Mouse (Mus musculus) MEL (cell line): ENCODE results near the gene Hist4h4.

ENCODE experiments used
- CHD2 ChIP-seq: IDR thresholded peaks from 2 replicates; pipeline ENCODE4 v1.6.1; 2011; ENCODE audit warnings: low read length, improper control_type of control experiment
- HCFC1 ChIP-seq: IDR thresholded peaks from 2 replicates; pipeline ENCODE4 v1.6.1; 2012; ENCODE audit warnings: low read depth, mild to moderate bottlenecking, inconsistent platforms, low read length, improper control_type of control experiment, moderate library complexity
- MEF2A ChIP-seq: IDR thresholded peaks from 2 replicates; pipeline ENCODE4 v1.6.1; 2014; ENCODE audit warnings: low read depth, mild to moderate bottlenecking, inconsistent platforms, low read length, improper control_type of control experiment; ENCODE audit not compliant: poor library complexity, insufficient replicate concordance, severe bottlenecking; ENCODE audit errors: extremely low read depth
- MXI1 ChIP-seq: IDR thresholded peaks from 2 replicates; pipeline ENCODE4 v1.6.1; 2011; ENCODE audit warnings: mild to moderate bottlenecking, low read depth, low read length, improper control_type of control experiment
- MYB ChIP-seq: IDR thresholded peaks from 2 replicates; pipeline ENCODE4 v1.6.1; 2011; ENCODE audit warnings: mild to moderate bottlenecking, low read depth, low read length, improper control_type of control experiment
- POLR2A ChIP-seq, 2 experiments: IDR thresholded peaks; 2 replicates each; pipeline ENCODE4 v1.6.1; 2011 to 2012; ENCODE audit warnings: low read length in 2 of 2, mild to moderate bottlenecking in 2 of 2, control low read depth in 1 of 2, improper control_type of control experiment in 1 of 2, low read depth in 1 of 2, moderate library complexity in 1 of 2; ENCODE audit not compliant: control insufficient read depth in 1 of 2, insufficient read depth in 1 of 2, poor library complexity in 1 of 2
- POLR2AphosphoS2 ChIP-seq: IDR thresholded peaks from 2 replicates; pipeline ENCODE4 v1.6.1; 2011; ENCODE audit warnings: low read length, improper control_type of control experiment
- SIN3A ChIP-seq: IDR thresholded peaks from 2 replicates; pipeline ENCODE4 v1.6.1; 2012; ENCODE audit warnings: low read length, improper control_type of control experiment, inconsistent platforms
- SMC3 ChIP-seq: IDR thresholded peaks from 2 replicates; pipeline ENCODE4 v1.6.1; 2011; ENCODE audit warnings: low read depth, low read length, improper control_type of control experiment

- TF ChIP-seq MEF2A (no peak), SMC3 (no peak), POLR2AphosphoS2 (no peak), MYB (no peak), HCFC1 (no peak), POLR2A (IDR thresholded peaks at IDR 0.05; ENCODE audit: control insufficient read depth in 1 of 2, insufficient read depth in 1 of 2, low read depth in 1 of 2, low read length in 2 of 2, poor library complexity in 1 of 2) (no peak; a peak in 1 of 4 replicates), CHD2 (no peak), SIN3A (no peak), MXI1 (no peak)
Measured at GRCm38 (mm10) chr6:136827116-136827515, 22.9 kb upstream of the Hist4h4 start.
